Mouse (Mus musculus): ENCODE measurements around the gene Ncor2. TPM values are rescaled to one million over a fixed set of nuclear protein-coding genes. Genes with fewer than 3 reads are reported as not detected.
A peak's percentile ranks its signal among the peaks of the same experiment; 100 is the strongest.

Ncor2 gene
- polyA plus RNA-seq, 1 experiment from 2014 or later: 23.6 TPM

DNA sequence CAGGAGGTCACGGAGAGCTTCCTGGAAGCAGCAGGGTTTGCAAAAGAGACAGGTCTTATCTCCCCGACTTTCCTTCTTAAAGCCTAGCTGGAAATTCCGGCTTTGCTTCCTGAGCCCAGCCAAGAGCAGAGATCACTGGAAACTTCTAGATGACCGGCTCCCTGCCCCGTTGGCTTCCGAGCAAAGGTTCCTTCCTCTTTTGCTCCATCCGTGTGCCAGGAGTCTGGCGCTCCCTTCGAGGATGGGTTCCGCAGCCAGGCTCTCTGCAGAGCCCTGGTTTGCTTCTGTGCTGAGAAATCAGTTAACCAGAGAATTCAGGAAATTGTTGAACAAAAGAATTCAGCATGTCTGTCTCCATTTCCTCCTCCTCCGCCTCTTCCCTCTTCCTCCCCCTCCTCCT is 186.1 kb downstream of the Ncor2 start:
- Histone ChIP-seq H3K9me3 (ENCODE audit: control insufficient read depth, low read length) (no peaks in the 10 kb centered on the region), H3K36me3 (ENCODE audit: control insufficient read depth, insufficient read depth, low read length) (no peaks in the 10 kb centered on the region), H3K4me3 (ENCODE audit: low read depth, low read length) (no peak overlapping the region), H3K27me3 (ENCODE audit: control insufficient read depth, insufficient read depth, low read length) (no peaks in the 10 kb centered on the region), H3K9ac (ENCODE audit: low read length) (no peak overlapping the region), H3K4me2 (ENCODE audit: low read depth, severe bottlenecking) (no peak overlapping the region), H3K27ac (replicated peaks; ENCODE audit: low read depth, low read length) (peak overlapping the region; percentile 52; the same call in 1 of the 2 replicates), H3K4me1 (ENCODE audit: control insufficient read depth, insufficient read depth, low read length) (no peaks in the 10 kb centered on the region; the same call in 1 of the 2 replicates)
- WGBS: 83% methylated on average over 11 of the region's 11 CpGs
- ATAC-seq (ENCODE audit: insufficient number of reproducible peaks, low FRiP score, low TSS enrichment, low read depth) (no peak), DNase-seq (ENCODE audit: low spot score) (no peak)

DNA sequence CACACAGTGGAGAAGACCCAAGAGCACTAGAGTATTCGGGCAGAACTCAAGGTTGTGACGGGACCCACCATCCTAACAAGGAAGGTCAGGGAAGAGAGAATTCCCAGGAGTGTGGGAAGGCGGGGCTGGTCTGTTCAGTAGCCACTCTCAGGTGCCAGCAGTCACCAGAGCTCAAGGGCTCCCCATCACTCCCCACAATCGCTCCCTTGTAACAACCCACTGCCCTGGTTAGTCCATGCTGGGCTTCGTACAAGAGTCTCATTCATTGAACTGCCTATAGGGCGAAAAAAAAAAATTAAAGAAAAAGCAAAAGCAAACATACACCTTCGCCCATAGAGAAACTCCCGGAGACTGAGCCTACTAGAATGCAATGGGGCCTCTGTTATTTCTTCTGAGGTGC is 186.7 kb downstream of the Ncor2 start:
- no peak overlapping the region for H3K9ac ChIP-seq (ENCODE audit: low read length)
- DNase-seq (ENCODE audit: low spot score): no peak
- H3K27me3 ChIP-seq (ENCODE audit: control insufficient read depth, insufficient read depth, low read length): no peaks in the 10 kb centered on the region
- ATAC-seq (ENCODE audit: insufficient number of reproducible peaks, low FRiP score, low TSS enrichment, low read depth): no peak
- no peak overlapping the region for H3K27ac ChIP-seq (replicated peaks; ENCODE audit: low read depth, low read length)
- H3K4me2 ChIP-seq (ENCODE audit: low read depth, severe bottlenecking): no peak overlapping the region
- no peaks in the 10 kb centered on the region; the same call in 1 of the 2 replicates for H3K4me1 ChIP-seq (ENCODE audit: control insufficient read depth, insufficient read depth, low read length)
- no peak overlapping the region for H3K4me3 ChIP-seq (ENCODE audit: low read depth, low read length)
- 81% methylated on average over 8 of the region's 8 CpGs for WGBS
- H3K9me3 ChIP-seq (ENCODE audit: control insufficient read depth, low read length): no peaks in the 10 kb centered on the region
- H3K36me3 ChIP-seq (ENCODE audit: control insufficient read depth, insufficient read depth, low read length): no peaks in the 10 kb centered on the region

DNA sequence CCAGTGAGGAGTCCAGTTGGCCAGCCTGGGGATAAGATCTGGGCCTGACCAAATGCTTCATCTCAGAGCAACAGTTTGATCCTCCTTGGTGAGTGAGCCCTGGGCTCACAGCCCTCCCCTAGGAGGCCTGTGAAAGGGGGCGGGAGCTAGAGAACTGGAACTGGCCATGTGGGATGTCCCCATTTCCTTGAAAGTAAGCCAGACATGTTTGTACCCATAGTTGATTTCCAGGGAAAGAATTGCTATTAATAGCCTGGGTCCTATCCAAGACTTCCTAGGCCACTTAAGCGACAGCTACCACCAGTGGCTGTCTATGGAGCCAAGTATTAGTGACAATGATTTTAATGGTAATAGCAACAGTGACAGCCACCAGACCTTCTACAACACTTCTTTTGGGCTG is 189.3 kb downstream of the Ncor2 start:
- ATAC-seq (ENCODE audit: insufficient number of reproducible peaks, low FRiP score, low TSS enrichment, low read depth) (no peak), DNase-seq (ENCODE audit: low spot score) (no peak)
- Histone ChIP-seq H3K27ac (replicated peaks; ENCODE audit: low read depth, low read length) (no peak overlapping the region), H3K4me1 (ENCODE audit: control insufficient read depth, insufficient read depth, low read length) (no peaks in the 10 kb centered on the region), H3K9me3 (ENCODE audit: control insufficient read depth, low read length) (no peaks in the 10 kb centered on the region), H3K4me3 (ENCODE audit: low read depth, low read length) (no peak overlapping the region), H3K36me3 (ENCODE audit: control insufficient read depth, insufficient read depth, low read length) (no peaks in the 10 kb centered on the region), H3K27me3 (ENCODE audit: control insufficient read depth, insufficient read depth, low read length) (no peaks in the 10 kb centered on the region), H3K4me2 (ENCODE audit: low read depth, severe bottlenecking) (no peak overlapping the region), H3K9ac (ENCODE audit: low read length) (no peak overlapping the region)
- 94% methylated on average over 2 of the region's 2 CpGs for WGBS

DNA sequence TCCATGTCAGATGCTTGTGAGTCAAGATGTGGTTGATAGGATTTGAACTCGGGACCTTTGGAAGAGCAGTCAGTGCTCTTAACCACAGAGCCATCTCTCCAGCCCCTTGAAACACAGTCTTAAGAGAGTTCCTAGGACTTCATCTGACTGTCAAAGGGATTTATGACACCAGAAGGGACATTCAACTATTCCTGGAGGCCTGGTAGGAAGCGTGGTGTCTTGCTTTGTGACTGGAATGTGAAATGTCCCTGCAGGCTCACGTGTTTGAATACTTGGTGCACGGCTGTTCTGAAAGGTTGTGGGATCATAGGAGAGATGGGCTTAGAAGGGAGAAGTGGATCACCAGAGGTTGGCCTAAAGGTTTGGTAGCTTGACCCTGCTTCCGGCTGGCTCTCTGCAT is 192.4 kb downstream of the Ncor2 start:
- WGBS: 83% methylated on average over 5 of the region's 5 CpGs
- Histone ChIP-seq H3K4me2 (ENCODE audit: low read depth, severe bottlenecking) (no peak overlapping the region), H3K27ac (replicated peaks; ENCODE audit: low read depth, low read length) (no peak overlapping the region), H3K4me3 (ENCODE audit: low read depth, low read length) (no peak overlapping the region), H3K36me3 (ENCODE audit: control insufficient read depth, insufficient read depth, low read length) (no peaks in the 10 kb centered on the region), H3K9me3 (ENCODE audit: control insufficient read depth, low read length) (peaks cover 2% of the 10 kb centered on the region; the same call in 1 of the 2 replicates), H3K4me1 (ENCODE audit: control insufficient read depth, insufficient read depth, low read length) (no peaks in the 10 kb centered on the region), H3K27me3 (ENCODE audit: control insufficient read depth, insufficient read depth, low read length) (no peaks in the 10 kb centered on the region), H3K9ac (ENCODE audit: low read length) (no peak overlapping the region)
- ATAC-seq (ENCODE audit: insufficient number of reproducible peaks, low FRiP score, low TSS enrichment, low read depth) (no peak), DNase-seq (ENCODE audit: low spot score) (no peak)

DNA sequence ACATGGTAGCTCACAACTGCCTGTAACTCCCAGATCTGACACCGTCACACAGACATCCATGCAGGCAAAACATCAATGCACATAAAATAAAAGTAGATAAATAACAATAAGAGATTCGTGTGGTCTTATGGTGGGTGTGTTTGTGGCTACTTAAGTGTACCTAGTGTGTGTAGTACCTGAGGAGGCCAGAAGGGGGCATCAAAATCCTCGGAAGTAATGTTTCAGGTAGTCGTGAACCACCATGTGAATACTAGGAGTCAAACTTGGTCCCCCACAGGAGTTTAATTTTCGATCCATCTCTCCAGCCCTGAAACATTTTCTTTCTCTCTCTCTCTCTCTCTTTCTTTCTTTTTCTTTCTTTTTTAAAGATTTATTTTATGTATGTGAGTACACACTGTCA is 192.8 kb downstream of the Ncor2 start:
- no peaks in the 10 kb centered on the region for H3K36me3 ChIP-seq (ENCODE audit: control insufficient read depth, insufficient read depth, low read length)
- DNase-seq (ENCODE audit: low spot score) (no peak), ATAC-seq (ENCODE audit: insufficient number of reproducible peaks, low FRiP score, low TSS enrichment, low read depth) (no peak)
- WGBS: 87% methylated on average over 5 of the region's 5 CpGs
- peaks cover 2% of the 10 kb centered on the region; the same call in 1 of the 2 replicates for H3K9me3 ChIP-seq (ENCODE audit: control insufficient read depth, low read length)
- no peaks in the 10 kb centered on the region for H3K27me3 ChIP-seq (ENCODE audit: control insufficient read depth, insufficient read depth, low read length)
- no peak overlapping the region for H3K9ac ChIP-seq (ENCODE audit: low read length)
- no peak overlapping the region for H3K4me2 ChIP-seq (ENCODE audit: low read depth, severe bottlenecking)
- no peak overlapping the region for H3K4me3 ChIP-seq (ENCODE audit: low read depth, low read length)
- no peaks in the 10 kb centered on the region for H3K4me1 ChIP-seq (ENCODE audit: control insufficient read depth, insufficient read depth, low read length)
- no peak overlapping the region for H3K27ac ChIP-seq (replicated peaks; ENCODE audit: low read depth, low read length)

DNA sequence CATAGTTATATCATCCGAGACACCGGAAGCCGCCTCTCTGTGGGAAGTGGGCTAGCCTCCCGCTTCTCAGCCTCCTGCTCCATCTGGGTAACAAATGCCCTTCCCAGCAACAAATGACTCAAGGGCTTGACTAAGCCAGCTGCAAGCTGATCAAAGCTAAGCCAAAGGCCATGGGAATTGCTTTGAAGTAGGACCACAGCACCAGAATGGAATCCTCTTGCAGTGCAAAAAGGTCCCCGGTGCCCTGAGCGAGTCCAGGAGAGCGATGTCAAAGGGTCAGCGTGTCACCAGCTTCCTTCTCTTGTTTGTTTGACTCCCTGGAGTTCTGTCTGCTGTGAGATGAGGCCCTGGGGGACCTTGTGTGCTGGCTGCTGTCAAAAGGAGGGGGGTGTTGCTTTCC is 209.2 kb downstream of the Ncor2 start:
- Histone ChIP-seq H3K36me3 (ENCODE audit: control insufficient read depth, insufficient read depth, low read length) (no peaks in the 10 kb centered on the region), H3K27me3 (ENCODE audit: control insufficient read depth, insufficient read depth, low read length) (no peaks in the 10 kb centered on the region), H3K4me1 (ENCODE audit: control insufficient read depth, insufficient read depth, low read length) (no peaks in the 10 kb centered on the region; the same call in 1 of the 2 replicates), H3K9ac (ENCODE audit: low read length) (no peak overlapping the region), H3K27ac (replicated peaks; ENCODE audit: low read depth, low read length) (no peak overlapping the region), H3K4me3 (ENCODE audit: low read depth, low read length) (no peak overlapping the region), H3K9me3 (ENCODE audit: control insufficient read depth, low read length) (no peaks in the 10 kb centered on the region; the same call in 1 of the 2 replicates), H3K4me2 (ENCODE audit: low read depth, severe bottlenecking) (no peak overlapping the region)
- ATAC-seq (ENCODE audit: insufficient number of reproducible peaks, low FRiP score, low TSS enrichment, low read depth) (no peak), DNase-seq (ENCODE audit: low spot score) (no peak)
- WGBS: 10% methylated on average over 8 of the region's 8 CpGs

Other genes with a start within 250 kb of the Ncor2 start
- 8.0 and 11.8 TPM in 2 replicates for gene Rflna, start 176.0 kb downstream of the Ncor2 start, polyA plus RNA-seq (2014; fragmentation: Nextera tagmentation; extraction: Ambion mirVana)
- gene Scarb1, start 161.9 kb upstream of the Ncor2 start, polyA plus RNA-seq (2014; fragmentation: Nextera tagmentation; extraction: Ambion mirVana): 27.7 and 30.3 TPM in 2 replicates
- 0.28 TPM in 1 of 2 replicates, not detected in the other for gene Gm10382, start 210.1 kb upstream of the Ncor2 start, polyA plus RNA-seq (2014; fragmentation: Nextera tagmentation; extraction: Ambion mirVana)
- 979 and 1,019 TPM in 2 replicates for gene Ubc, start 211.0 kb upstream of the Ncor2 start, polyA plus RNA-seq (2014; fragmentation: Nextera tagmentation; extraction: Ambion mirVana)